Mouse (Mus musculus): Measurements from ENCODE around the gene Cep55. TPM values are rescaled to one million over a fixed set of nuclear protein-coding genes. Genes with fewer than 3 reads are reported as not detected.

The Cep55 gene
- polyA plus RNA-seq, 1 experiment from 2014 or later: 31.1 TPM

- Histone ChIP-seq H3K27ac (no peak overlapping the region), H3K9me3 (no peaks in the 10 kb centered on the region), H3K4me1 (no peaks in the 10 kb centered on the region), H3K9ac (no peak overlapping the region), H3K27me3 (replicated peaks) (no peaks in the 10 kb centered on the region), H3K4me3 (no peak overlapping the region), H3K4me2 (replicated peaks) (no peak overlapping the region), H3K36me3 (no peaks in the 10 kb centered on the region)
- no peak for ATAC-seq (ENCODE audit: low FRiP score, low read depth)
- 69% methylated on average over 5 of the region's 5 CpGs for WGBS
Observed at GRCm38 (mm10) chr19:38082931-38083525, 28.2 kb downstream of the Cep55 start.

GRCm38 (mm10) chr19:38085841-38086240 is 31.0 kb downstream of the Cep55 start:
- WGBS: 92% methylated on average over 4 of the region's 4 CpGs
- no peak overlapping the region for H3K4me2 ChIP-seq (replicated peaks)
- no peak for ATAC-seq (ENCODE audit: low FRiP score, low read depth)
- no peaks in the 10 kb centered on the region for H3K36me3 ChIP-seq
- no peaks in the 10 kb centered on the region for H3K27me3 ChIP-seq (replicated peaks)
- H3K27ac ChIP-seq: no peak overlapping the region
- H3K4me3 ChIP-seq: no peak overlapping the region
- H3K9ac ChIP-seq: no peak overlapping the region
- H3K9me3 ChIP-seq: no peaks in the 10 kb centered on the region
- H3K4me1 ChIP-seq: no peaks in the 10 kb centered on the region

GRCm38 (mm10) chr19:38086948-38087551 is 32.2 kb downstream of the Cep55 start:
- no peak overlapping the region for H3K4me2 ChIP-seq (replicated peaks)
- H3K4me3 ChIP-seq: no peak overlapping the region
- no peaks in the 10 kb centered on the region for H3K36me3 ChIP-seq
- 61% methylated on average over 11 of the region's 11 CpGs for WGBS
- no peaks in the 10 kb centered on the region for H3K27me3 ChIP-seq (replicated peaks)
- no peak overlapping the region for H3K9ac ChIP-seq
- H3K4me1 ChIP-seq: no peaks in the 10 kb centered on the region
- peak; percentile 25; the same call in 1 of the 2 replicates for ATAC-seq (ENCODE audit: low FRiP score, low read depth)
- H3K9me3 ChIP-seq: no peaks in the 10 kb centered on the region
- no peak overlapping the region for H3K27ac ChIP-seq

- Histone ChIP-seq H3K9me3 (no peaks in the 10 kb centered on the region), H3K27me3 (replicated peaks) (no peaks in the 10 kb centered on the region), H3K4me3 (no peak overlapping the region), H3K4me1 (no peaks in the 10 kb centered on the region), H3K36me3 (no peaks in the 10 kb centered on the region), H3K9ac (no peak overlapping the region), H3K27ac (no peak overlapping the region), H3K4me2 (replicated peaks) (no peak overlapping the region)
- ATAC-seq (ENCODE audit: low FRiP score, low read depth): no peak
- whole genome bisulfite sequencing: 85% methylated on average over 8 of the region's 8 CpGs
Observed at GRCm38 (mm10) chr19:38089358-38089757, 34.5 kb downstream of the Cep55 start.

GRCm38 (mm10) chr19:38091512-38091985 is 36.7 kb downstream of the Cep55 start:
- no peak for ATAC-seq (ENCODE audit: low FRiP score, low read depth)
- Histone ChIP-seq H3K4me2 (replicated peaks) (no peak overlapping the region), H3K27me3 (replicated peaks) (peaks cover 11% of the 10 kb centered on the region), H3K4me1 (no peaks in the 10 kb centered on the region), H3K9ac (no peak overlapping the region), H3K36me3 (no peaks in the 10 kb centered on the region), H3K27ac (no peak overlapping the region), H3K4me3 (no peak overlapping the region), H3K9me3 (no peaks in the 10 kb centered on the region)
- 21% methylated on average over 4 of the region's 4 CpGs for WGBS

- H3K4me1 ChIP-seq: peaks cover 9% of the 10 kb centered on the region
- H3K9ac ChIP-seq: no peak overlapping the region
- H3K27me3 ChIP-seq (replicated peaks): peaks cover 37% of the 10 kb centered on the region
- no peak for ATAC-seq (ENCODE audit: low FRiP score, low read depth)
- H3K27ac ChIP-seq: no peak overlapping the region
- no peaks in the 10 kb centered on the region for H3K9me3 ChIP-seq
- 19% methylated on average over 4 of the region's 4 CpGs for WGBS
- H3K36me3 ChIP-seq: no peaks in the 10 kb centered on the region
- H3K4me2 ChIP-seq (replicated peaks): peak overlapping the region; percentile 60; the same call in 1 of the 2 replicates
- no peak overlapping the region for H3K4me3 ChIP-seq
Observed at GRCm38 (mm10) chr19:38096231-38096630, 41.4 kb downstream of the Cep55 start.

- Histone ChIP-seq H3K27ac (no peak within 1 kb of the TSS), H3K27me3 (replicated peaks) (peaks cover 37% of the 10 kb centered on the region), H3K4me3 (peak within 1 kb of the TSS; percentile 23), H3K4me2 (replicated peaks) (peak within 1 kb of the TSS; percentile 60), H3K9me3 (no peaks in the 10 kb centered on the region), H3K36me3 (no peaks in the 10 kb centered on the region), H3K4me1 (peaks cover 9% of the 10 kb centered on the region), H3K9ac (no peak within 1 kb of the TSS)
- peak; percentile 44 for ATAC-seq (ENCODE audit: low FRiP score, low read depth)
- WGBS: 1% methylated on average over 77 of the region's 77 CpGs
Observed at GRCm38 (mm10) chr19:38096858-38097758, 42.3 kb downstream of the Cep55 start, which contains the start of gene Ffar4. TSS of gene Ffar4 (plus strand) at chr19:38097071.

GRCm38 (mm10) chr19:38107871-38108270 is 53.1 kb downstream of the Cep55 start:
- no peaks in the 10 kb centered on the region for H3K9me3 ChIP-seq
- ATAC-seq (ENCODE audit: low FRiP score, low read depth): no peak
- 89% methylated on average over 4 of the region's 4 CpGs for WGBS

GRCm38 (mm10) chr19:38109506-38110242 is 54.9 kb downstream of the Cep55 start:
- H3K4me2 ChIP-seq (replicated peaks): no peak overlapping the region
- no peak overlapping the region for H3K27ac ChIP-seq
- WGBS: 94% methylated on average over 15 of the region's 15 CpGs
- H3K36me3 ChIP-seq: no peaks in the 10 kb centered on the region
- no peaks in the 10 kb centered on the region for H3K4me1 ChIP-seq
- H3K27me3 ChIP-seq (replicated peaks): 0 out of 2 replicates have a peak, but pooled peaks cover 2% of the 10 kb centered on the region
- H3K9me3 ChIP-seq: no peaks in the 10 kb centered on the region
- no peak overlapping the region for H3K4me3 ChIP-seq
- no peak for ATAC-seq (ENCODE audit: low FRiP score, low read depth)
- H3K9ac ChIP-seq: no peak overlapping the region

More at GRCm38 (mm10) chr19:38107871-38108270, 53.1 kb downstream of the Cep55 start:
- Histone ChIP-seq H3K9ac (no peak overlapping the region), H3K27ac (no peak overlapping the region), H3K36me3 (no peaks in the 10 kb centered on the region), H3K4me1 (no peaks in the 10 kb centered on the region), H3K4me2 (replicated peaks) (no peak overlapping the region), H3K27me3 (replicated peaks) (0 out of 2 replicates have a peak, but pooled peaks cover 2% of the 10 kb centered on the region), H3K4me3 (no peak overlapping the region)

- H3K4me1 ChIP-seq: no peaks in the 10 kb centered on the region
- ATAC-seq (ENCODE audit: low FRiP score, low read depth): no peak
- H3K36me3 ChIP-seq: no peaks in the 10 kb centered on the region
- H3K4me3 ChIP-seq: no peak overlapping the region
- 85% methylated on average over 8 of the region's 8 CpGs for WGBS
- no peak overlapping the region for H3K9ac ChIP-seq
- H3K27ac ChIP-seq: no peak overlapping the region
- no peak overlapping the region for H3K4me2 ChIP-seq (replicated peaks)
- 0 out of 2 replicates have a peak, but pooled peaks cover 2% of the 10 kb centered on the region for H3K27me3 ChIP-seq (replicated peaks)
- no peaks in the 10 kb centered on the region for H3K9me3 ChIP-seq
Observed at GRCm38 (mm10) chr19:38111056-38111455, 56.2 kb downstream of the Cep55 start.

GRCm38 (mm10) chr19:38112575-38112974 is 57.8 kb downstream of the Cep55 start:
- Histone ChIP-seq H3K36me3 (no peaks in the 10 kb centered on the region), H3K9me3 (no peaks in the 10 kb centered on the region), H3K9ac (no peak overlapping the region), H3K27ac (no peak overlapping the region), H3K27me3 (replicated peaks) (no peaks in the 10 kb centered on the region), H3K4me3 (no peak overlapping the region), H3K4me1 (no peaks in the 10 kb centered on the region), H3K4me2 (replicated peaks) (no peak overlapping the region)
- no peak for ATAC-seq (ENCODE audit: low FRiP score, low read depth)
- 59% methylated on average over 4 of the region's 4 CpGs for WGBS
